Mouse (Mus musculus): ENCODE data around the gene Slc22a15. TPM values are rescaled to one million over a fixed set of nuclear protein-coding genes. Genes with fewer than 3 reads are reported as not detected.

Slc22a15 gene
- polyA plus RNA-seq, 1 experiment from 2014 or later, result 7.6 TPM

DNA sequence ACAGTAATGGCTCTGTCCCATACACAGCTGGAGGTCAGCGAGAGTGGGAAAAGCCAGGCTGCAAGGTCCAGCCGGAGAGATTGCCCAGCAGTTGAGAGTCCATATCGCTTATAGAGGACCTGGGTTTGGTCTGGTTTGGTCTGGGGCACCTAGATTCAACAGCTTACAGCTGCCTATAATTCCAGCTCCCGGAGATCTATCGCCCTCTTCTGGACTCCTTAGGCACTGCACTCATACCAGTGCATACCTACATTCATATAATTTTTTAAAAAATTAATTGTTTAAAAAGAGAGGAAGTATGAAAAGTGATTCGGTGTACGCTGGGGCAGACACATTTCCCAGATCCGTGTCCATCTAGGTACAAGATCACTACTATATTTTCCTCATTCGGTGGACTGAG is 84.9 kb downstream of the Slc22a15 start:
- H3K4me2 ChIP-seq (ENCODE audit: low read depth), result no peak overlapping the region
- H3K36me3 ChIP-seq (ENCODE audit: control insufficient read depth, insufficient read depth, low read length), result no peaks in the 10 kb centered on the region
- H3K4me3 ChIP-seq (ENCODE audit: low read depth, low read length), result no peak overlapping the region
- DNase-seq (ENCODE audit: low spot score), result no peak
- WGBS, result 88% methylated on average over 9 of the region's 9 CpGs
- no peak overlapping the region for H3K9ac ChIP-seq (ENCODE audit: low read length)
- H3K4me1 ChIP-seq (ENCODE audit: control insufficient read depth, insufficient read depth, low read length), result 0 out of 2 replicates have a peak, but pooled peaks cover 5% of the 10 kb centered on the region
- H3K27ac ChIP-seq (ENCODE audit: low read depth, low read length), result no peak overlapping the region
- ATAC-seq (ENCODE audit: insufficient read depth, low FRiP score, low TSS enrichment), result no peak
- no peaks in the 10 kb centered on the region for H3K9me3 ChIP-seq (ENCODE audit: control insufficient read depth, low read length)
- H3K27me3 ChIP-seq (ENCODE audit: control insufficient read depth, insufficient read depth, low read length), result no peaks in the 10 kb centered on the region

DNA sequence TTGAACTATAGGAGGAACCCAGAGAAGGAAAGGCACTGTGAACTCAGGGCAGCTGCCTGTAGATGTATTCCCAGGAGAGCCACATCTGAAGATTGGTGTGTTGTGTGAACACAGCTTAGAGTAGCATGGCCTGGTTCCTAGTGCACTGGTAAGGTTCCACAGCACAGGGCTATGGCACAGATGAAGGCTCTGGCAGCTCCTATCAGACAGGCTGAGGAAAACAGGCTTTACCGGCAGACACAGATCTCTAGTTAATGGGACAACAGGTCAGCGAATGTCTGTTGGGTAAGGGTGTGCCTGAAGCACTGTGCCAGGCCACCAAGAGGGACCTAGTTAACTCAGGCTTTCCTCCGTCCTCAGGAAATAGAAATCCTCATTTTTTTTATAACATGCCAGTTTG is 87.3 kb downstream of the Slc22a15 start:
- Histone ChIP-seq H3K36me3 (ENCODE audit: control insufficient read depth, insufficient read depth, low read length) (no peaks in the 10 kb centered on the region), H3K4me3 (ENCODE audit: low read depth, low read length) (no peak overlapping the region), H3K27me3 (ENCODE audit: control insufficient read depth, insufficient read depth, low read length) (no peaks in the 10 kb centered on the region), H3K9me3 (ENCODE audit: control insufficient read depth, low read length) (no peaks in the 10 kb centered on the region), H3K9ac (ENCODE audit: low read length) (no peak overlapping the region), H3K4me1 (ENCODE audit: control insufficient read depth, insufficient read depth, low read length) (0 out of 2 replicates have a peak, but pooled peaks cover 5% of the 10 kb centered on the region), H3K27ac (ENCODE audit: low read depth, low read length) (no peak overlapping the region), H3K4me2 (ENCODE audit: low read depth) (no peak overlapping the region)
- 88% methylated on average over 3 of the region's 3 CpGs for WGBS
- ATAC-seq (ENCODE audit: insufficient read depth, low FRiP score, low TSS enrichment) (no peak), DNase-seq (ENCODE audit: low spot score) (no peak)

DNA sequence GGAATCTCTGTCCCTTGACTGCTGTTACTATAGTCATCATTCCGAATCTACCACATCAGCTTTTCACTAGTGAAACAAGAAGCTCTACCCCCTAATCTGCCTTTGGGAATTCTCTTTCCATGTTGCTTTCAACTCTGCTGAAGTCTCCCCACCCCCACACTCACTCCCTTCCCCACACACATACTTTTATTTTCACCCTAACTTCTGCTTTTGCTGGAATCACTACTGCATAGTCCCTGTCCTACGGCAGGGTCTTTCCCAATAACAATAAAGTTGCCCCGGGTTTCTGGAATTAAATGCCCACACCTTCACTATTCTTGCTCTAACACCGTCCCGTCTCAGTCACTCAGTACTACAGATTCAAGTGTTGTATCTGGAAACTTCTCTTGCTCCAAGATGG is 87.7 kb downstream of the Slc22a15 start:
- H3K4me3 ChIP-seq (ENCODE audit: low read depth, low read length), result no peak overlapping the region
- H3K9me3 ChIP-seq (ENCODE audit: control insufficient read depth, low read length), result no peaks in the 10 kb centered on the region
- no peaks in the 10 kb centered on the region for H3K36me3 ChIP-seq (ENCODE audit: control insufficient read depth, insufficient read depth, low read length)
- H3K4me1 ChIP-seq (ENCODE audit: control insufficient read depth, insufficient read depth, low read length), result 0 out of 2 replicates have a peak, but pooled peaks cover 5% of the 10 kb centered on the region
- no peak overlapping the region for H3K9ac ChIP-seq (ENCODE audit: low read length)
- H3K27ac ChIP-seq (ENCODE audit: low read depth, low read length), result no peak overlapping the region
- ATAC-seq (ENCODE audit: insufficient read depth, low FRiP score, low TSS enrichment) (no peak), DNase-seq (ENCODE audit: low spot score) (no peak)
- H3K27me3 ChIP-seq (ENCODE audit: control insufficient read depth, insufficient read depth, low read length), result no peaks in the 10 kb centered on the region
- 0 out of 2 replicates have a peak overlapping the region, but pooled peaks have one; percentile 26 for H3K4me2 ChIP-seq (ENCODE audit: low read depth)
- 69% methylated on average over 5 of the region's 5 CpGs for WGBS

DNA sequence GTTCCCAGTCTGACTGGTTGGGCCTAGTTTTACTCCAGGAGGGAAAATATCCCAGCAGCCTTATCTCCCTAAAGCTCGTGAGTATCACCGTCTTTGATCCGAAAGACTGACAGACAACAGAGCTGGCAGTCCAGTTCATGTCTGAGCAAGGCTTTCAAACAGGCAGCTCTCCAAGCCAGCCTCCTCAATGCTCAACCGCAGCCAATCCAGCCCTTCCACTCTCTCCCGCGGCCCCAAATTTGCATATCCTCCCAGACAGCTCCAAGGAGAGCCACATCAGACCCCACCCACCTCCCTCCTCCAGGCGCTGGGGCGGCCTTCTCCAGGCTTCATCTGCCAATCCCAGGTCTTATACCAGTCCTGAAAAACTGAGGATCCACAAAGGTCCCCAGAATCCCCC is 88.2 kb downstream of the Slc22a15 start:
- Histone ChIP-seq H3K4me2 (ENCODE audit: low read depth) (peak overlapping the region; percentile 26), H3K9me3 (ENCODE audit: control insufficient read depth, low read length) (no peaks in the 10 kb centered on the region), H3K27ac (ENCODE audit: low read depth, low read length) (no peak overlapping the region), H3K4me3 (ENCODE audit: low read depth, low read length) (no peak overlapping the region), H3K9ac (ENCODE audit: low read length) (peak overlapping the region; percentile 14; the same call in 1 of the 2 replicates), H3K36me3 (ENCODE audit: control insufficient read depth, insufficient read depth, low read length) (no peaks in the 10 kb centered on the region), H3K4me1 (ENCODE audit: control insufficient read depth, insufficient read depth, low read length) (0 out of 2 replicates have a peak, but pooled peaks cover 5% of the 10 kb centered on the region), H3K27me3 (ENCODE audit: control insufficient read depth, insufficient read depth, low read length) (no peaks in the 10 kb centered on the region)
- WGBS, result under 1% methylated on average over 8 of the region's 8 CpGs
- DNase-seq (ENCODE audit: low spot score) (peak; percentile 82), ATAC-seq (ENCODE audit: insufficient read depth, low FRiP score, low TSS enrichment) (peak; percentile 81)

DNA sequence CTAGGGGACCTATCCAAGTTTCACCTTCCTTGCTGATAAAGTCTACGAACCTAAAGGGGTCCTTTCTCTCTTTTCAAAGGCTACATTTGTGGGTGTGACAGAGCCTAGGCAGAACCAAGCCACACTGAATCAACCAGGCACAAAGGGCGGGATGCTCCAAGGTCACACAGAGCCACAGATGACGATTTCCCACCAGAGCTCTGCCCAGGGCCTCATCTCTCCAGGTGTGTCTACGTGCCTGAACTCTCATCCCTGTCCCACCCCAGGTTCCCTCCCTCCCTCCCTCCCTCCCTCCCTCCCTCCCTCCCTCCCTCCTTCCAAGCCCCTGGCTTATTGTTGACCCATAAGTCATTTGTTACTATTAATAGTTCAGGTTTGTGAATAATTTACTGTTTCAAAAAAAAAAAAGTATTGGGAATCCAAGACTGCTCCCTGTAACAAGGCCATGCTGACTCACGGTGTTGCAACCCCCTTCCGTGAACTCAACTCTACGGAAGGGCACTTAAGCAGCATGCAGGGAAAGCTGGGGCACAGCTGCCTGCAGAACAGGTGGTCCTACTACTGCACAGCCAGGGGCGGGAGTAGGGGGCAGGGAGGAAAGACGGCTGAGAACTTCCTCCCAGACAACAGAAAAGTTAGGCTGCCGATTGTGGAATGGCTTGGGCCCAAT is 92.9 kb downstream of the Slc22a15 start:
- ATAC-seq (ENCODE audit: insufficient read depth, low FRiP score, low TSS enrichment), result no peak

DNA sequence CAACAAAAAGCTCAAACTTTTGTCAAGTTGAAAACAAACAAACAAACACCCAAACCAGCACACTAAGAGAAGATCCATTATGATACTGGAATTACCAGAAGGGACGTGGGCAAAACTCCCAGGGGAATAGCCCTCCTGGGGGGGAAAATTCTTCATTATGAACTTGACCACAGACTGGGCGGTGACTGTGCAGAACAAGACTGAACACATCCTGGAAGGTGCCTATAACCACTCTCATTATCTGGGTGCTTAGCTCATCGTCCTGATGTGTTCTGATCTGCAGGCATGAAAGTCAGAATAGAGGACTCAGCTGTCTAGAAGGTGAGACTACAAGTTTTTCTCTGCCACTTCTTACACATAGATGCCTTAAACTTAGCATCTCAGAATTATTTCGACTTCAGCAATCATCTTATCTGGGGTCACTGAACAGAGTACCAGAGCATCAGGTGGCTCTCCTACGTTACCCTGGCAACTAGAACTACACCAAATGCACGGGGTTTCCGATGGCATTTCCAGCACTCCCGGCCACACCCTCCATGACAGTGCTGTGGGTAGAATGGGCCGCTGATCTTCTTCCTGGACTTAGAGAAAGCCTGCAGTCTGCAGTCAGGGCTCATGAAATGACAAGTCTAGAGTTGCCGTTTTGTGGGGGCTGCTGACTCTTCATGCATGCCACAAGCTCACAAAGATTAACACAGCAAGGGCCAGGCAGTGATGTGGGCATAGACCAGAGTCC is 94.2 kb downstream of the Slc22a15 start:
- Histone ChIP-seq H3K4me2 (ENCODE audit: low read depth) (no peak overlapping the region), H3K9me3 (ENCODE audit: control insufficient read depth, low read length) (no peaks in the 10 kb centered on the region), H3K9ac (ENCODE audit: low read length) (no peak overlapping the region), H3K4me1 (ENCODE audit: control insufficient read depth, insufficient read depth, low read length) (no peaks in the 10 kb centered on the region), H3K36me3 (ENCODE audit: control insufficient read depth, insufficient read depth, low read length) (no peaks in the 10 kb centered on the region), H3K4me3 (ENCODE audit: low read depth, low read length) (no peak overlapping the region), H3K27ac (ENCODE audit: low read depth, low read length) (no peak overlapping the region), H3K27me3 (ENCODE audit: control insufficient read depth, insufficient read depth, low read length) (no peaks in the 10 kb centered on the region)
- 82% methylated on average over 10 of the region's 10 CpGs for WGBS
- no peak for ATAC-seq (ENCODE audit: insufficient read depth, low FRiP score, low TSS enrichment)
- no peak for DNase-seq (ENCODE audit: low spot score)

More for the DNA sequence above, 92.9 kb downstream of the Slc22a15 start:
- peak; percentile 23 for DNase-seq (ENCODE audit: low spot score)
- no peak overlapping the region for H3K9ac ChIP-seq (ENCODE audit: low read length)
- H3K36me3 ChIP-seq (ENCODE audit: control insufficient read depth, insufficient read depth, low read length), result no peaks in the 10 kb centered on the region
- H3K4me1 ChIP-seq (ENCODE audit: control insufficient read depth, insufficient read depth, low read length), result 0 out of 2 replicates have a peak, but pooled peaks cover 5% of the 10 kb centered on the region
- H3K27me3 ChIP-seq (ENCODE audit: control insufficient read depth, insufficient read depth, low read length), result no peaks in the 10 kb centered on the region
- H3K4me3 ChIP-seq (ENCODE audit: low read depth, low read length), result no peak overlapping the region
- no peaks in the 10 kb centered on the region for H3K9me3 ChIP-seq (ENCODE audit: control insufficient read depth, low read length)
- no peak overlapping the region for H3K27ac ChIP-seq (ENCODE audit: low read depth, low read length)
- H3K4me2 ChIP-seq (ENCODE audit: low read depth), result no peak overlapping the region
- WGBS, result 36% methylated on average over 10 of the region's 10 CpGs

DNA sequence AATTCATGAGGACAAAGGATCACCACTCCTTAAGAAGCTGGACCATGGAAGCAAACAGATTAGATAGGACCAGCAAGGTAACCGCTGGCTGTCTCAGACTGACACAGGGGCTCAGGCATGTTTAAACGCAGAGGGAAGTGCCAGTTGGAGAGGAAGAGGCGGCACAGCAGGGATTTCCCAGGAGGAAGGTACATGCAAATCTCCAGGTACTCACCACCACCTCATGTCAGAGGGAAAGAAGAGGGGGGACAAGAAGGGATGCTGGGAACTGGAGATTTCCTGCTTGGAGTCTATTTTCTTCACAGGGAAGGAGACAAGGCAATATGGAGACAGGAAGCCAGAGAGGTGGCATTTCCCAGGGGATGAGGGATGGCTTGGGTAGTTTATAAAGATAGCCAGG is 95.7 kb downstream of the Slc22a15 start:
- no peak overlapping the region for H3K4me3 ChIP-seq (ENCODE audit: low read depth, low read length)
- H3K9me3 ChIP-seq (ENCODE audit: control insufficient read depth, low read length), result no peaks in the 10 kb centered on the region
- H3K27ac ChIP-seq (ENCODE audit: low read depth, low read length), result no peak overlapping the region

DNA sequence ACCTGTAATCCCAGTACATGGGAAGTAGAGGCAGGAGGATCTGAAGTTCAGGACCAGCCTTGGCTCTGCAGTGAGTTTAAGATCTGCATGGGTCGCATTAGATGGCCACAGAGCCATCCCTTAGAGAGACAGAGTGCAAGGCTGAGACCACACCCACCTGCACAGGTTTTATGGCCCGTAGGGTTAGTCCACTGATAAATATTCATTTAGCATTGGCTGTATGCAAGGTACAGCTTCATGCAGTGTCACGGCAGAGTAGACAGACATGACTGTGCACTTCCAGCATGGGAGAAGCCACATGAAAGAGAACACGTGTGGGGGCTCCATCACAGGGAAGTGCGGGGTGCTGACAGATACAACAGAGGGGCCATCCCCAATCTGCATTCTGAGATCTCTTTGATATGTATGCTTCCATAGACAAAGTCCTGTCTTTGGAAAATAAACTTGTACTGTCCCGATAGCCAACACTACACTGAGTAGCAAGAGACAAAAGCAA is 97.0 kb downstream of the Slc22a15 start:
- 86% methylated on average over 6 of the region's 6 CpGs for WGBS
- Histone ChIP-seq H3K27me3 (ENCODE audit: control insufficient read depth, insufficient read depth, low read length) (no peaks in the 10 kb centered on the region), H3K9me3 (ENCODE audit: control insufficient read depth, low read length) (no peaks in the 10 kb centered on the region), H3K9ac (ENCODE audit: low read length) (no peak overlapping the region), H3K4me2 (ENCODE audit: low read depth) (no peak overlapping the region), H3K36me3 (ENCODE audit: control insufficient read depth, insufficient read depth, low read length) (no peaks in the 10 kb centered on the region), H3K27ac (ENCODE audit: low read depth, low read length) (no peak overlapping the region), H3K4me1 (ENCODE audit: control insufficient read depth, insufficient read depth, low read length) (no peaks in the 10 kb centered on the region), H3K4me3 (ENCODE audit: low read depth, low read length) (no peak overlapping the region)
- ATAC-seq (ENCODE audit: insufficient read depth, low FRiP score, low TSS enrichment) (no peak), DNase-seq (ENCODE audit: low spot score) (no peak)

More for the DNA sequence above, 95.7 kb downstream of the Slc22a15 start:
- Histone ChIP-seq H3K4me2 (ENCODE audit: low read depth) (no peak overlapping the region), H3K4me1 (ENCODE audit: control insufficient read depth, insufficient read depth, low read length) (no peaks in the 10 kb centered on the region), H3K9ac (ENCODE audit: low read length) (no peak overlapping the region), H3K36me3 (ENCODE audit: control insufficient read depth, insufficient read depth, low read length) (no peaks in the 10 kb centered on the region), H3K27me3 (ENCODE audit: control insufficient read depth, insufficient read depth, low read length) (no peaks in the 10 kb centered on the region)
- 41% methylated on average over 3 of the region's 3 CpGs for WGBS
- DNase-seq (ENCODE audit: low spot score) (no peak), ATAC-seq (ENCODE audit: insufficient read depth, low FRiP score, low TSS enrichment) (no peak)
